Mouse (Mus musculus) layer of hippocampus, adult 2 months (tissue): ENCODE measurements around the gene Trp53bp1. TPM values are rescaled to one million over a fixed set of nuclear protein-coding genes. Genes with fewer than 3 reads are reported as not detected.

Experiments
- DNase-seq, 2 experiments: peaks; one replicate each; pipeline ENCODE4 v3.0.0; 2022; ENCODE audit warnings: low spot score in 2 of 2
- H3K27ac ChIP-seq: fragments of 200-600 bp; 2 replicates; pipeline ENCODE4 v1.8.1; 2022
- H3K4me3 ChIP-seq: fragments of 200-600 bp; 2 replicates; pipeline ENCODE4 v1.8.1; 2022; ENCODE audit warnings: mild to moderate bottlenecking
- CTCF ChIP-seq: fragments of 200-600 bp; conservative IDR thresholded peaks from 2 replicates; pipeline ENCODE4 v1.8.1; 2022; ENCODE audit warnings: antibody characterized with exemption, mild to moderate bottlenecking, moderate library complexity
- total RNA-seq, 2 experiments: library from RNA; stranded (reverse); gene quantifications; 2 replicates each; pipeline ENCODE4 v1.2.3; 2021

Trp53bp1 gene
- total RNA-seq, 2 experiments from 2014 or later = 148 to 162 TPM

- TF ChIP-seq CTCF = peak; percentile 76
- no peak overlapping the region for H3K4me3 ChIP-seq
- DNase-seq = peak; percentile 57 to 62
- peak overlapping the region; percentile 82 for H3K27ac ChIP-seq
These were observed 48.2 kb downstream of the Trp53bp1 start for GRCm38 (mm10) chr2:121223010-121223409.

GRCm38 (mm10) chr2:121219994-121220393 lies 51.2 kb downstream of the Trp53bp1 start:
- DNase-seq = no peak
- TF ChIP-seq CTCF = no peak
- Histone ChIP-seq H3K27ac (no peak overlapping the region), H3K4me3 (no peak overlapping the region)

- DNase-seq = no peak
- TF ChIP-seq CTCF = no peak
- no peak overlapping the region for H3K27ac ChIP-seq
- H3K4me3 ChIP-seq = no peak overlapping the region
These were observed 52.0 kb downstream of the Trp53bp1 start for GRCm38 (mm10) chr2:121219177-121219576.

- TF ChIP-seq CTCF = no peak
These were observed 56.7 kb downstream of the Trp53bp1 start for GRCm38 (mm10) chr2:121214491-121214890.

GRCm38 (mm10) chr2:121206541-121206940 lies 64.7 kb downstream of the Trp53bp1 start:
- TF ChIP-seq CTCF = no peak
- H3K4me3 ChIP-seq = no peak overlapping the region
- no peak for DNase-seq
- H3K27ac ChIP-seq = no peak overlapping the region

More at GRCm38 (mm10) chr2:121214491-121214890, 56.7 kb downstream of the Trp53bp1 start:
- no peak for DNase-seq
- Histone ChIP-seq H3K27ac (no peak overlapping the region), H3K4me3 (no peak overlapping the region)

- no peak for DNase-seq
- H3K4me3 ChIP-seq = no peak overlapping the region
- no peak overlapping the region for H3K27ac ChIP-seq
- no peak for TF ChIP-seq CTCF
These were observed 66.9 kb downstream of the Trp53bp1 start for GRCm38 (mm10) chr2:121204276-121204675.

GRCm38 (mm10) chr2:121195466-121195865 lies 75.7 kb downstream of the Trp53bp1 start:
- no peak for TF ChIP-seq CTCF
- no peak overlapping the region for H3K4me3 ChIP-seq
- H3K27ac ChIP-seq = peak overlapping the region; percentile 43; the same call in 1 of the 2 replicates
- peak in 1 of 2 experiments; percentile 9 for DNase-seq

GRCm38 (mm10) chr2:121188530-121188929 lies 82.7 kb downstream of the Trp53bp1 start:
- Histone ChIP-seq H3K4me3 (no peak overlapping the region), H3K27ac (no peak overlapping the region)
- DNase-seq = no peak
- TF ChIP-seq CTCF = peak; percentile 63

GRCm38 (mm10) chr2:121184142-121184541 lies 87.1 kb downstream of the Trp53bp1 start:
- DNase-seq = no peak
- no peak for TF ChIP-seq CTCF
- Histone ChIP-seq H3K27ac (no peak overlapping the region), H3K4me3 (no peak overlapping the region)

GRCm38 (mm10) chr2:121183431-121183830 lies 87.8 kb downstream of the Trp53bp1 start:
- no peak for TF ChIP-seq CTCF
- no peak for DNase-seq
- H3K27ac ChIP-seq = no peak overlapping the region

GRCm38 (mm10) chr2:121178828-121179479 lies 92.3 kb downstream of the Trp53bp1 start:
- H3K27ac ChIP-seq = no peak overlapping the region
- no peak overlapping the region for H3K4me3 ChIP-seq
- no peak for DNase-seq
- TF ChIP-seq CTCF = peak; percentile 56

More at GRCm38 (mm10) chr2:121183431-121183830, 87.8 kb downstream of the Trp53bp1 start:
- no peak overlapping the region for H3K4me3 ChIP-seq

- H3K27ac ChIP-seq = peak within 1 kb of the TSS; percentile 92
- peak; percentile 83 to 87 for DNase-seq
- H3K4me3 ChIP-seq = peak within 1 kb of the TSS; percentile 99
- TF ChIP-seq CTCF = peak; percentile 28; the same call in 1 of the 2 replicates
These were observed 100.0 kb downstream of the Trp53bp1 start, which contains the start of gene Zscan29 for GRCm38 (mm10) chr2:121170980-121171742. TSS of gene Zscan29 (minus strand) at chr2:121171125.

GRCm38 (mm10) chr2:121170481-121170971 lies 100.7 kb downstream of the Trp53bp1 start, which contains the start of gene Tubgcp4:
TSS of gene Tubgcp4 (plus strand) at chr2:121170654.
- Histone ChIP-seq H3K27ac (peak within 1 kb of the TSS; percentile 92), H3K4me3 (peak within 1 kb of the TSS; percentile 99)
- TF ChIP-seq CTCF = no peak
- no peak for DNase-seq
